Mouse (Mus musculus) liver, adult 2 months (tissue): ENCODE results near the gene Kcnq1. TPM values are rescaled to one million over a fixed set of nuclear protein-coding genes. Genes with fewer than 3 reads are reported as not detected.

ENCODE experiments used
- DNase-seq: peaks from one replicate; pipeline ENCODE4 v3.0.0-alpha.2; 2011; ENCODE audit warnings: low read depth, low spot score; ENCODE audit errors: extremely low read depth
- H3K27ac ChIP-seq: fragments of 200-500 bp; replicated peaks from 2 replicates; pipeline ENCODE4 v1.5.1; 2012; ENCODE audit warnings: low read depth, mild to moderate bottlenecking, control low read depth, inconsistent platforms, low read length; ENCODE audit not compliant: insufficient read depth
- H3K27me3 ChIP-seq: fragments of 200-500 bp; 2 replicates; pipeline ENCODE4 v1.6.1; 2012; ENCODE audit warnings: mild to moderate bottlenecking, moderate library complexity, low read length, inconsistent platforms; ENCODE audit not compliant: control insufficient read depth, insufficient read depth
- H3K36me3 ChIP-seq: fragments of 200-500 bp; 2 replicates; pipeline ENCODE4 v1.6.1; 2012; ENCODE audit warnings: low read length, inconsistent platforms; ENCODE audit not compliant: control insufficient read depth, insufficient read depth
- H3K4me1 ChIP-seq: fragments of 200-500 bp; 2 replicates; pipeline ENCODE4 v1.6.1; 2011; ENCODE audit warnings: low read length; ENCODE audit not compliant: control insufficient read depth, insufficient read depth
- H3K4me3 ChIP-seq: fragments of 200-500 bp; 2 replicates; pipeline ENCODE4 v1.5.1; 2011; ENCODE audit warnings: low read depth, mild to moderate bottlenecking, control low read depth, low read length, moderate library complexity; ENCODE audit not compliant: insufficient read depth
- H3K79me2 ChIP-seq: fragments of 200-500 bp; 2 replicates; pipeline ENCODE4 v1.6.1; 2012; ENCODE audit warnings: inconsistent platforms, mild to moderate bottlenecking, low read length, moderate library complexity; ENCODE audit not compliant: control insufficient read depth, insufficient read depth
- H3K9ac ChIP-seq: fragments of 200-500 bp; 2 replicates; pipeline ENCODE4 v1.6.1; 2012; ENCODE audit warnings: low read depth, mild to moderate bottlenecking, control low read depth, inconsistent platforms, low read length
- CTCF ChIP-seq: fragments of 200-500 bp; IDR thresholded peaks from 2 replicates; pipeline ENCODE4 v1.5.1; 2011; ENCODE audit warnings: low read depth, low read length, control low read depth
- POLR2A ChIP-seq: fragments of 200-500 bp; IDR thresholded peaks from 2 replicates; pipeline ENCODE4 v1.6.1; 2011; ENCODE audit warnings: low read length, control low read depth; ENCODE audit not compliant: insufficient read depth; ENCODE audit errors: extremely low read depth
- WGBS: fragments of 180-500 bp; shearing (Covaris S2); methylation state at CpG from one replicate; pipeline ENCODE4 v1.1.7; 2018; 5-methylcytosine and 5-hydroxymethylcytosine counted together
- polyA plus RNA-seq: library from polyadenylated mRNA; depleted of rRNA; stranded (reverse); fragments of >200 nt; gene quantifications from 2 replicates; pipeline ENCODE4 v1.2.3, GENCODE M21; 2012
- total RNA-seq: library from RNA; depleted of rRNA; stranded (reverse); fragments of >200 nt; gene quantifications from 2 replicates; pipeline ENCODE4 v1.2.3, GENCODE M21; 2014

The Kcnq1 gene
- total and polyA plus RNA-seq, 2 experiments: 1.3 to 2.5 TPM

- H3K27ac ChIP-seq: peak within 1 kb of the TSS; percentile 73
- H3K4me1 ChIP-seq: peaks cover 15% of the 10 kb centered on the region; the same call in 1 of the 2 replicates
- 1% methylated on average over 51 of the region's 51 CpGs for WGBS
- H3K27me3 ChIP-seq: no peaks in the 10 kb centered on the region
- TF ChIP-seq POLR2A (0 out of 2 replicates have a peak, but pooled peaks have one; percentile 59), CTCF (no peak)
- H3K79me2 ChIP-seq: no peaks in the 10 kb centered on the region
- H3K36me3 ChIP-seq: peaks cover 2% of the 10 kb centered on the region; the same call in 1 of the 2 replicates
- peak; percentile 99 for DNase-seq
- peak within 1 kb of the TSS; percentile 77 for H3K9ac ChIP-seq
- H3K4me3 ChIP-seq: peak within 1 kb of the TSS; percentile 74
Observed at GRCm38 (mm10) chr7:143068882-143069591, 37.1 kb upstream of the Kcnq1 start, which contains the start of gene Tssc4. Gene Tssc4 (plus strand): TSS chr7:143069249.

- peak overlapping the region; percentile 77 for H3K9ac ChIP-seq
- no peak for DNase-seq
Observed at GRCm38 (mm10) chr7:143069751-143070400, 36.3 kb upstream of the Kcnq1 start.

GRCm38 (mm10) chr7:143070506-143071070 lies 35.6 kb upstream of the Kcnq1 start:
- H3K4me3 ChIP-seq: no peak overlapping the region
- no peaks in the 10 kb centered on the region for H3K27me3 ChIP-seq
- no peak overlapping the region for H3K9ac ChIP-seq
- 93% methylated on average over 10 of the region's 10 CpGs for WGBS
- H3K36me3 ChIP-seq: no peaks in the 10 kb centered on the region
- H3K4me1 ChIP-seq: peaks cover 15% of the 10 kb centered on the region; the same call in 1 of the 2 replicates
- H3K79me2 ChIP-seq: no peaks in the 10 kb centered on the region
- TF ChIP-seq CTCF: no peak
- no peak for TF ChIP-seq POLR2A
- no peak for DNase-seq
- H3K27ac ChIP-seq: no peak overlapping the region

More at GRCm38 (mm10) chr7:143069751-143070400, 36.3 kb upstream of the Kcnq1 start:
- H3K27me3 ChIP-seq: no peaks in the 10 kb centered on the region
- H3K36me3 ChIP-seq: no peaks in the 10 kb centered on the region
- H3K79me2 ChIP-seq: no peaks in the 10 kb centered on the region
- peak overlapping the region; percentile 74 for H3K4me3 ChIP-seq
- no peak for TF ChIP-seq CTCF
- TF ChIP-seq POLR2A: no peak
- peaks cover 15% of the 10 kb centered on the region; the same call in 1 of the 2 replicates for H3K4me1 ChIP-seq
- WGBS: 7% methylated on average over 30 of the region's 30 CpGs
- H3K27ac ChIP-seq: peak overlapping the region; percentile 38

- H3K9ac ChIP-seq: no peak overlapping the region
- H3K36me3 ChIP-seq: no peaks in the 10 kb centered on the region
- WGBS: 90% methylated on average over 5 of the region's 5 CpGs
- no peak for DNase-seq
- no peak overlapping the region for H3K4me3 ChIP-seq
- H3K79me2 ChIP-seq: no peaks in the 10 kb centered on the region
- H3K4me1 ChIP-seq: peaks cover 19% of the 10 kb centered on the region
- no peaks in the 10 kb centered on the region for H3K27me3 ChIP-seq
- TF ChIP-seq POLR2A: no peak
- TF ChIP-seq CTCF: no peak
- H3K27ac ChIP-seq: no peak overlapping the region
Observed at GRCm38 (mm10) chr7:143072605-143073004, 33.6 kb upstream of the Kcnq1 start.

- peak; percentile 50 for DNase-seq
- 52% methylated on average over 1 of the region's 1 CpGs for WGBS
- Histone ChIP-seq H3K9ac (no peak overlapping the region), H3K4me3 (no peak overlapping the region), H3K27me3 (no peaks in the 10 kb centered on the region), H3K79me2 (no peaks in the 10 kb centered on the region), H3K4me1 (peaks cover 21% of the 10 kb centered on the region), H3K27ac (no peak overlapping the region), H3K36me3 (no peaks in the 10 kb centered on the region)
- TF ChIP-seq POLR2A (no peak), CTCF (peak; percentile 47; the same call in 1 of the 2 replicates)
Observed at GRCm38 (mm10) chr7:143073086-143073485, 33.1 kb upstream of the Kcnq1 start.
